Mouse (Mus musculus) cerebral cortex, adult 2 months (tissue): Measurements from ENCODE around the gene Mrpl19.

ENCODE experiments used
- WGBS: fragments of 180-500 bp; shearing (Covaris S2); methylation state at CpG from one replicate; pipeline ENCODE4 v1.1.7; 2018; 5-methylcytosine and 5-hydroxymethylcytosine counted together

The Mrpl19 gene

DNA sequence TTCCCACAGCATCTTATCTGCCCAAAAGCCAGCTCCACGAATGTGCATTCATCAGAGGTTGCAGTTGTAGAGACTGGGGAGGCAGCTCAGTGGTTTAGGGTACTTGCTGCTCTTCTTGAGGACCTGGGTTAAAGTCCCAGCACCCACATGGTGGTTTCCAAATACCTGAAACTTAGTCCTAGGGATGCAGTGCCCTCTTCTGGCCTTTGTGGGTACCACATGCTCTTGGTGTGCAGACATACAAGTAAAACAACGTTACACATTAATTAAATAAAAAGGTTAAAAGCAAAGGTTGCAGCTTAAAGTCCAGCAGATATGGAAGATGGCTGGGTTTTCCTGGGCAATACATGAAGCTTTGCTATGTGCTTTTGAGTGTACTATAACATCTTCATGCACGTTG is 32.5 kb downstream of the Mrpl19 start:
- 96% methylated on average over 3 of the region's 3 CpGs for WGBS

DNA sequence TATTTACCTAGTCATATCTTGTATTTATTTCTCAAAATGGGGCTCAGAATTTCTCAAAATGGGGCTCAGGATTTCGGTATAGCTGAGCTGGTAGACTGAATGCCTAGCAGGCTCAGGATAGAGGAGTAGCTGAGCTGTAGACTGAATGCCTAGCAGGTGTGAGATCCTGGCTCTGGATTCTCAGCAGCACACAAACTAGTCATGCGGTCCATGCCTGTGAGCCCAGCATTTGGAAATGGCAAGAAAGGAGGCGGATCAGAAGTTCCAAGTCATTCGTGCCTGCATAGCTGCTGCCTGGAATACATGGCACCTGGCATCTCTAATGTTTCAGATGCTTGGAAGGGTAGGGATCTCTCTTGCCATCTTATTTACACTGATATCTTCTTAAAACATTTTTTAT is 36.4 kb downstream of the Mrpl19 start:
- 83% methylated on average over 4 of the region's 4 CpGs for WGBS

DNA sequence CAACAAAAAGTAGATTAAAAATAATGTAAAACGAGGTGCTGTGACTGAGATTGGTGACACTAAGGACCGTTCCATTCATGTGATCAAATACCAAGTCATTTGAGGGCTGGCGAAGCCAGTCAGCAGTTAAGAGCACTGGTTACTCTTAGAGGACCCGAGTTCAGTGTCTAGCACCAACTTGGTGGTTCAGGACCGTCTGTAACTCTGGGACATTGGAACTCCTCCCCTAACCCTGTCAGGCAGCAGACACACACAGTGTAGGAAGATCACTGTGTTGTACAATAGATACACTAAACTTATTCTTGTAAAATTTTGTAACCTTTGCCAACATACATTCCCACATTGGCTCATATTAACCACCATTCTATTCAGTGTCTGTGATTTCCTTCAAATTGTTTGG is 41.5 kb downstream of the Mrpl19 start:
- 20% methylated on average over 5 of the region's 5 CpGs for WGBS

DNA sequence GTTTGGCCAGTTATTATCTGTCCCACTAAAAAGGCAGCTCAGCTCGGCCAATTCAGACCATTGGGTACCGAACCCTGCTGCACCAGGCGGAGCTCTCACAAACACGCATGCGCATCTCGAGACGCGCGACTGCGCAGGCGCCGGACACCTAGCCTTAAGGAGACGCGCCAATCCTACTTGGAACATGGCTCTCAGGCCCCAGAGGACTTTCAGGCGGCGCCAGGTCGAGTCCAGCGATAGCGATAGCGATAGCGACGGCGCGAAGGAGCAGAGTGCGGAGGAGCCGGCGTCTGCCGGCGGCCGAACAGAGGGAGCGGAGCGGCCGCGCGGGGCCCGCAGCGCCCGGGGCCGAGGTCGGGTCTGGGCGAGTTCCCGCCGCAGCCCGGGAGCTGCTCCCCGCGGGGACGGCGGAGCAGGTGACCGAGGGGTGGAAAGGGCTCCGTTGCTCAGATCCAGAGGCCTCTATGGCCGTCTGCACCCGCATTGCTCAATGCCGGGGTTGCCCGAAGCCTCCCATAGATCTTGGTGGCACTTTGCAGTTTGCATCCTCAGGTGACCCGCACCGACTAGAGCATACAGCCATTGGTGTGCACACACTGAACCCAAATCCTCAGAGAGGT is 42.1 kb downstream of the Mrpl19 start, which contains the start of gene Gcfc2:
TSS of gene Gcfc2 (plus strand) at position 147 of the 620 bp plus-strand sequence.
- WGBS: under 1% methylated on average over 56 of the region's 56 CpGs

DNA sequence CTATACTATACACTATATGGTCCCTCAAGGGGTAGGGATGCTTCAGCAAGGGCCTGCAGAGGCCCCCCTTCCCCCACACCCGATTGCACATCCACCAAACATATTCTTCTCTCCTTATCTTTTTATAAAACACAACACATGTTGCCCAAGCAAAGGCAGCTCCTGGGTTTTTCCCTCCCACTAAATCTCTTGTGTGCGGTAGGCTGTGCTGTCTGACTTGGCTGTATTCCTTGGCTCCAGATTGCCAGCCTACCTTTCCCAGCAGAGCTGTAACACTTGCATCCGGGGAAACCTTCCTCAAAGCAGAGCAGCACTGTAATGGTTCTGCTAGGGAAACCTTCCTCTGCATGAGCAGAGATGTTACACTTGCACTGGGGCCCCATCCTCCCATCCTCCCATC is 53.6 kb downstream of the Mrpl19 start:
- 43% methylated on average over 3 of the region's 3 CpGs for WGBS

DNA sequence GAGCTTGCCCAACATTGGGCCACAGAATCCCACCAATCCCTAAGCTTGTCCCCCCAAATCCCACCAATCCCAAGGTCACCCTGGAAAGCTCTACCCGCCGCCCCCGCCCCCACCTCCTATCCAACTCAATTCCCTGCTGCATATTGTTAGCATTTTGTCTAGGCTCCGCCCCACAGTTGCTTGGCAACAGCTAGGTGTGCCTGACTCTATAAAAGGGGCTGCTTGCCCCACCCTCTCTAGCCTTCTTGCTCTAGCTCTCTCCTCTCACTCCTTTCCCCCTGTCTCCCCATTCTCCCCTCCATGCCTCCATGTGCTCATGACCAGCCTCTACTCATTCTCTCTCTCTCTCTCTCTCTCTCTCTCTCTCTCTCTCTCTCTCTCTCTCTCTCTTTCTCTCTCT is 54.0 kb downstream of the Mrpl19 start:
- 70% methylated on average over 4 of the region's 4 CpGs for WGBS

DNA sequence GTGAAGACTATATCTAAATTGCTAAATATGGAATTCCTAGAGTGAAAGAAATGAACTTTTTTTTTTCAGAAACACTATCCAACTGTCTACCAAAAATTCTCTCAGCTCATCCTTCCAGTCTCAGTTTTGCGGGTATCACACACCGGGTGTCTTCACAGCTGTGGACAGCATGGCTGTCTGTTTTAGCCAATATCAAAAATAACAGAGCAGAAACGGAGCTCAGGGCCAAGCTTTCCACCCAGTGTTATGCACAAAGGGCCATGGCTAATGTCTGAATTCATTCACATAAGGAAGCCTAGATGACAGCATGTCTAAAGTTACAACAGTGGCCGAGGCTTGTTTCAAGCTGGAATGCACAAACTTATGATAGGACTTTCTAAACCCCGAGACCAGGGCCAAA is 54.5 kb downstream of the Mrpl19 start:
- 52% methylated on average over 5 of the region's 5 CpGs for WGBS

DNA sequence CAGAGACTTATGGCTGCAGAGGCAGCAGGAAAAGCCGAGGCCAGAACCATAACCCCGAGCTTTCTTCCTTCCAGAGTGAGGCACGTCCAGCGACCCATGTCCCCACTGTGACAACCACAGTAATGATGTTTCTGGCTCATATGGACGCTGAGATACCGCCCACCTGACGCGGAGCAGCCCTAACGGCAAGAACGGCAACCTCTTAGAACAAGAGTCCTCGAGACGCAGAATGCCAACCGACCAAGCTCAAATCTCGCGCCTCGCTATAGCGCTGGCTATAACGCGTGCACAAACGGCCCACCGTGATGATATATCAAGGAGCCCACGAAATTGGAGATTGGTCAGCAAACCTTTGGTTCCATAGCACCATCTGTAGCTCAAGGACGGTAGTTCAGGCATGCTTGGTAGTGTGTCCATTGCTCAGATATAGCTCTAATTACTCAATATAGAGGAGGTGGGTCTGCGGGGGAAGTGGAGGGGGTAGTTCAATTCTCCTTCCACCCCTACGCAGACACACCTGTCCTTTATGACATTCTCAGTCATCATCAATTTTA is 55.4 kb downstream of the Mrpl19 start:
- WGBS: 82% methylated on average over 25 of the region's 25 CpGs
